Mouse (Mus musculus) CD4-positive, CD25-positive, alpha-beta regulatory T cell, adult 4 months (primary cell): ENCODE results near the gene Gm10220. TPM values are rescaled to one million over a fixed set of nuclear protein-coding genes. Genes with fewer than 3 reads are reported as not detected.
"Not testable (repeated sequence)": the region's sequence is repeated elsewhere in the genome, so short reads cannot be mapped to it uniquely, and the experiment has no call there.

Experiments used
- ATAC-seq: one replicate; pipeline ENCODE4 v1.8.0; 2017
- polyA plus RNA-seq, 2 experiments: library from polyadenylated mRNA; unstranded; fragments of 100-300 nt; shearing (Covaris generic); gene quantifications; one replicate each; pipeline ENCODE4 v1.2.1; 2017

Gm10220 gene
- polyA plus RNA-seq = not detected

DNA sequence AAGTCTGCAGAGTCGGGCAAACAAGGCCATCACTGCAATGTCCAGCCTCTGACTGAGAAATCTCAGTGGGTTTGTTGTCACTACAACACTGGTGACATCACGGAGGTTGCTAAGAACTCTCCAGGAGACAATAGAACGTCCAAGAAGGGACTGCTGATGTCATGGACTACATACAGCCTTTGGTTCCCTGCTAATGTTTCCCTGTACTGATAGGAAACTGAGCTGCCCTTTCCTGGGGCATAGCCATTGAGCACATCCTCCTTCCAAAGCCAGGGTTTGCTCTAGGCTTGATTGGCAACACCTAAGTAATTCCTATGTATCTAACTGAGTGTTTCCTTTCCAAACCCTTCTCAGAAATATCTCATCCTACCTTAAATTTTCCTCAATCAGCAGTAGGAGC lies at the start of gene Gm10220:
Gene Gm10220 (minus strand): TSS at position 101 of the 400 bp plus-strand sequence.
- ATAC-seq = not testable (repeated sequence)

DNA sequence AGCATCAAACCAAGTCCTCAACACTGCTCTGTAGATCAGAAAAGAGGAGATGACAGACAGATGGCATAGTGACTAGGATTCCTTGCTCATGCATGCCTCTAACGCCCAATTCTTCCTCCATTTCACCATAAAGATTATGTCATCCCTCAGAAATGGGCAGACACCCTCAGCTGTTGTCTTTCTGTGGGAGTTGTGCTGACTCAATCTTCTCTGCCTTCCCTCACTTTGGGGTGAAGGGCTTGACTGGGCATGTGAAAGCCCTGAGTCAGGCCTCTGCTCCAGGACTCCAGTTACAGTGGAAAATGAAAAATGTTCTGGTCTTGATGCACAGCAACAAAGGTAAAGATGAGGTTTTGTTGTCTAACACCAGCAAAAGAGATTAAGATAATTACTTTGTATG lies 48.6 kb upstream of the Gm10220 start:
- ATAC-seq = no peak

DNA sequence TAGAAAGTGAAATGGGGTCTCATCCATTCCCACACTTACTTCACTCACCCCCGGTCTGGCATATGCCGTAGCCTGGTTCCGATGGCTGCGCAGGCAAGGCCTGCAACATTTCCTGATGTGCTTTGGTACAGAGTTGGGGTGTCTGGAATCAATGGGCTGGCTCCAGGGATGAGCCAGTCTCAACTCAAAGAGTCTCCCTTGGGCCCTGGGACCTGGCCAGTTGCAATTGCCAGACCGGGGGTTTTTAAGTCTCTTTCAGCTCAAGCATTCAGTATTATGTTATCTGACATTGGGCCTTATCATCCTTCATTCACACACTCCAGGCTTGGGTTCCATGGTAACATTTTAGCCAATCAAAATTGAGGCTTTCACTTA lies 44.6 kb upstream of the Gm10220 start:
- no peak for ATAC-seq

DNA sequence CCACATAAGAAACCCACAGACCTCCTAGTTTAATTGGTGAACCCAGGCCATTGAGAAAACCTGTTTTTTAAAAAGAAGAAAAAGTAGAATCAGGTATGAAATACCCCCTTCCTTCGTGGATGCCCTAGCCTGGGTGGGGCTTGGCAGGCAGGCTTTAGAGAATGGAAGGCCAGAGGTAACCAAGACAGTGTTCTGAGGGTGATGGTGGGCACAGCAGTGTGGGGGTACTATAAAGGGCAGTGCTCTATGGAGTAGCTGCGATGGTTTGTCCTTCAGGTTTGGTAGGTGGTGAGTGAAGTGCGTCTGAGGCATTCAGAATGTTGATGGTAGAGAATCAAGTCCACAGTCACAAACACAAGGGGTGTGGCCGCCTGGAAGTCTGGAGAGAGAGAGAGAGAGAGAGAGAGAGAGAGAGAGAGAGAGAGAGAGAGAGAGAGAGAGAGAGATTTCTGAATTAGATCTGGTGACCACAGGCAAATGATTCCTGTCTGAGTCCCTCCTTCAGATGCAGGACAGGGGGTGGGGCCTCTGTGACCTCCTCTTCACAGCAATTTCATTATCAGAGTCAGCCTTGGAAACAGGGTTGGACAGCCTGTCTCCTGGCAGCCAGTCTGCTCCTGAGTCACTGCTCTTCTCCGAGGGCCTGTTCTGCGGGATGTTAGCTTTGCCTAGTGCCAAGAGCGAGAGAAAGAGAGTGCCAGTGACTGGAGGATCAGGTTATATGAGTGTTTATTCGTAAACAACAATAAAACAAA lies 44.0 kb upstream of the Gm10220 start:
- no peak for ATAC-seq

DNA sequence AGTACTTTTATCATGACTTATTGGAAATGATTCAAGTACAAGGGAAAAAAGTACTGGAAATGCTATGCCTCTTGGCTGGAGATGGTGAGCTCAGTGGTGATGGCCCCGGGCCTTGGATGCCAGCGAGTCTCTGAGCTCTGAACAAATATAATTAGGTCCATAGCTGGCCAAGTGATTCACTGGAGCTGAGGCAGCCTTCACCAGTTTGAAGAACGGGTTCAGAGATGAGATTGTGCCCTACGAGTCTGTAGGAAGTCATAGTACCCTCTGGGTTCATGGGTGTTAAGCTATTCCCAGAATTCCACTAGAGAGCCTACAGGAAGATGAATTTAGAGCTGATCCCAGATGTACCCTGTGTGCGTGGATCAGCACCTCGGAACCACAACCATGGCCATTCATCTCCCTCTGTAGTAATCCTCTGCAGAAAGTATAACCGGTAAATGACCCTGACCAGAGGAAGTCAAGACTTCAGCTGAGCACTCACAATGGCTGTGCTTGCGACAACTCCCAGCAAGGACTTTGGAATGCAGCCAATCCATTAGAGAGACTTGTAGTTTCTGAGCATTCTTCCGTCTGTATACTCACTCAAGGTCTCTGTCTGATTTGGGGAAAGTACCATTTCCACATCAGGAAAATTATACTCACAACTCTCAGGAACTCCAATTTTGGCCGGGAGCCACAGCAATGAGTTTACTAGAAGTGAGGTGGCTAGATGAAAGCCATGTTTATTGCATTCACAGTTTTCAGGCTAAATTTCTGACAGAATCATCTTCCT lies 36.4 kb upstream of the Gm10220 start:
- no peak for ATAC-seq

DNA sequence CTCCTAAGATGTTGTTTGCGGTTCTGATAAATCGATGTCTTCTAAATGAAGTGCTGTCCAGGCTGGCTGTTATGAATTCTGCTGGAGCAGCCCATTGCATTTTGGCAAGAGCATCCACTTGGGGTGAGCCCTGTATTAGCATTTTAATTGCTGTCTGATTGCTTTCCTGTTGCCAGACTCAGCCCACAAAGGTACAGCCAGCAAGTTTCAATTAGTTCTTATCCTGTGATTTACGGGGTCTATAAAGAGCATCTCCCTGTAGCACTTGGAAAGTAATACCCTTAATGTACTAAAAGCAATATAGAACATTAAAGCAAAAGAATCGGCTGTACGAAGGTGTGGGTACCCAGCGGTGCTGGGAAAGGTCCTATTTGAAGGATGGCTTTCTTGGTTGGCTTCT lies 21.7 kb upstream of the Gm10220 start:
- ATAC-seq = no peak

DNA sequence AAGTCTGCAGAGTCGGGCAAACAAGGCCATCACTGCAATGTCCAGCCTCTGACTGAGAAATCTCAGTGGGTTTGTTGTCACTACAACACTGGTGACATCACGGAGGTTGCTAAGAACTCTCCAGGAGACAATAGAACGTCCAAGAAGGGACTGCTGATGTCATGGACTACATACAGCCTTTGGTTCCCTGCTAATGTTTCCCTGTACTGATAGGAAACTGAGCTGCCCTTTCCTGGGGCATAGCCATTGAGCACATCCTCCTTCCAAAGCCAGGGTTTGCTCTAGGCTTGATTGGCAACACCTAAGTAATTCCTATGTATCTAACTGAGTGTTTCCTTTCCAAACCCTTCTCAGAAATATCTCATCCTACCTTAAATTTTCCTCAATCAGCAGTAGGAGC lies 16.0 kb downstream of the Gm10220 start, which contains the start of gene 5031410I06Rik:
Gene 5031410I06Rik (minus strand): TSS at position 101 of the 400 bp plus-strand sequence.
- ATAC-seq = not testable (repeated sequence)

DNA sequence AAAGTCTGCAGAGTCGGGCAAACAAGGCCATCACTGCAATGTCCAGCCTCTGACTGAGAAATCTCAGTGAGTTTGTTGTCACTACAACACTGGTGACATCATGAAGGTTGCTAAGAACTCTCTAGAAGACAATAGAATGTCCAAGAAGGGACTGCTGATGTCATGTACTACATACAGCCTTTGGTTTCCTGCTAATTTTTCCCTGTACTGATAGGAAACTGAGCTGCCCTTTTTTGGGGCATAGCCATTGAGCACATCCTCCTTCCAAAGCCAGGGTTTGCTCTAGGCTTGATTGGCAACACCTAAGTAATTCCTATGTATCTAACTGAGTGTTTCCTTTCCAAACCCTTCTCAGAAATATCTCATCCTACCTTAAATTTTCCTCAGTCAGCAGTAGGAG lies 32.0 kb downstream of the Gm10220 start, which contains the start of gene Gm10471:
Gene Gm10471 (minus strand): TSS at position 101 of the 400 bp plus-strand sequence.
- ATAC-seq = not testable (repeated sequence)

DNA sequence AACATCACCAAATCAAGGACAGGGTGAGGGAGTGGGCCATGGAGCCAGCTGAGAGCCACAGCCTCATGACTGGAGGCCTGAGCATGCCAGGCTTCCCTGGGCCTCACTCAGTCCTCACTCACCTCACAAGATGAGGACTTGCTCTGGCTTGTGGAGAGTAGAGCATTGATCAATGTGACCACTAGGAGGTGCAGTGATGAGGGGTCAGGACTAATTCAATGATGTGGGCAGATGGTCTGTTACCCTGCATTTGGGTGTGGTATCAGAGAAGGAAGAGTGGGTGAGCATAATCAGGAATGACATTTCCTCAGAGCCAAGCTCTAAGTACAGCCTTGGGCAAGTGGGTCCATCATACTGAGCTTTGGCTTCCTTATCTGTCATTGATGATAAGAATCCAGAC lies 42.2 kb downstream of the Gm10220 start:
- ATAC-seq = not testable (repeated sequence)

DNA sequence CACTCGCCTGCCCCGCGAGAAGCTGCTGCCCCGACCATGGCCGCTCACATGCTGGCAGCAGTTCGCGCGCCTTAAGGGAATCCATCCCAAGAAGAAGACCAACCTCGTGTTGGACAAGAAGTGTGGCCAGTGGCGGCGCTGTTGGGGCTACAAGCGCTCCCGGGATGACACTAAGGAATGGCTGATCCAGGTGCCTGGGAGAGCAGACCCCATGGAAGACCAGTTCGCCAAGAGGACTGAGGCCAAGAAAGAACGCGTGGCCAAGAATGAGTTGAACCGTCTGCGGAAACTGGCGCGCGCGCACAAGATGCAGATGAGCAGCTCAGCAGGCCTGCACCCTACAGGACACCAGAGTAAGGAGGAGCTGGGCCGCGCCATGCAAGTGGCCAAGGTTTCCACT lies 50.5 kb downstream of the Gm10220 start:
- no peak for ATAC-seq

Other genes starting within 250 kb of the Gm10220 start
- gene Gm21663, start 179.0 kb downstream of the Gm10220 start, polyA plus RNA-seq = not detected
- gene Gm21671, start 167.0 kb downstream of the Gm10220 start, polyA plus RNA-seq = not detected
- not detected for gene Gm21680, start 148.8 kb downstream of the Gm10220 start, polyA plus RNA-seq
- not detected for gene Gm21698, start 132.8 kb downstream of the Gm10220 start, polyA plus RNA-seq
- not detected for gene Gm1979, start 116.6 kb downstream of the Gm10220 start, polyA plus RNA-seq
- gene Gm5862, start 98.5 kb downstream of the Gm10220 start, polyA plus RNA-seq = not detected
- gene Speer4a, start 81.9 kb downstream of the Gm10220 start, polyA plus RNA-seq = not detected
- not detected for gene Gm7347, start 62.8 kb downstream of the Gm10220 start, polyA plus RNA-seq
- gene Gm10471, start 32.1 kb downstream of the Gm10220 start, polyA plus RNA-seq = not detected
- not detected for gene 5031410I06Rik, start 16.1 kb downstream of the Gm10220 start, polyA plus RNA-seq
- not detected for gene Gm7361, start 136.3 kb upstream of the Gm10220 start, polyA plus RNA-seq